Mouse (Mus musculus): Measurements from ENCODE around the gene Bbs9. TPM values are rescaled to one million over a fixed set of nuclear protein-coding genes. Genes with fewer than 3 reads are reported as not detected.
A peak's percentile ranks its signal among the peaks of the same experiment; 100 is the strongest.

The Bbs9 gene
- total RNA-seq, 2 experiments from 2014 or later, result 26.8 to 31.2 TPM

- no peak for DNase-seq
- intact Hi-C loops (cut with DNase I), result loop anchor here (10.0 kb wide), 1 partner anchor 694 kb away; the partner anchor contains the start of gene Bmper
These were observed 55.4 kb downstream of the Bbs9 start for GRCm38 (mm10) chr9:22530734-22531489.

GRCm38 (mm10) chr9:22532112-22532511, 56.6 kb downstream of the Bbs9 start:
- DNase-seq, result no peak
- intact Hi-C loops (cut with DNase I), result loop anchor here (10.0 kb wide), 1 partner anchor 693 kb away; the partner anchor contains the start of gene Bmper

GRCm38 (mm10) chr9:22532810-22533447, 57.4 kb downstream of the Bbs9 start:
- intact Hi-C loops (cut with DNase I), result loop anchor here (10.0 kb wide), 1 partner anchor 692 kb away; the partner anchor contains the start of gene Bmper
- peak; percentile 31 for DNase-seq

GRCm38 (mm10) chr9:22537767-22538373, 62.4 kb downstream of the Bbs9 start:
- intact Hi-C loops (cut with DNase I), result loop anchor here (10.0 kb wide), 1 partner anchor 687 kb away; the partner anchor contains the start of gene Bmper
- DNase-seq, result no peak

- intact Hi-C loops (cut with DNase I), result loop anchor here (10.0 kb wide), 1 partner anchor 685 kb away; the partner anchor contains the start of gene Bmper
These were observed 64.0 kb downstream of the Bbs9 start for GRCm38 (mm10) chr9:22539546-22539945.

GRCm38 (mm10) chr9:22541130-22541529, 65.6 kb downstream of the Bbs9 start:
- intact Hi-C loops (cut with DNase I), result no loop called here
- DNase-seq, result no peak

More at GRCm38 (mm10) chr9:22539546-22539945, 64.0 kb downstream of the Bbs9 start:
- no peak for DNase-seq

GRCm38 (mm10) chr9:22543467-22543866, 68.0 kb downstream of the Bbs9 start:
- DNase-seq, result no peak
- intact Hi-C loops (cut with DNase I), result no loop called here

- intact Hi-C loops (cut with DNase I), result no loop called here
- no peak for DNase-seq
These were observed 69.1 kb downstream of the Bbs9 start for GRCm38 (mm10) chr9:22544349-22545341.

GRCm38 (mm10) chr9:22551273-22551672, 75.8 kb downstream of the Bbs9 start:
- no peak for DNase-seq
- intact Hi-C loops (cut with DNase I), result loop anchor here (5.0 kb wide), 1 partner anchor 821 kb away; no protein-coding TSS in a partner anchor

- intact Hi-C loops (cut with DNase I), result loop anchor here (5.0 kb wide), 1 partner anchor 1516 kb away; no protein-coding TSS in a partner anchor
- DNase-seq, result no peak
These were observed 80.6 kb downstream of the Bbs9 start for GRCm38 (mm10) chr9:22556076-22556475.

- peak; percentile 59 for DNase-seq
- intact Hi-C loops (cut with DNase I), result loop anchor here (5.0 kb wide), 1 partner anchor 1515 kb away; no protein-coding TSS in a partner anchor
These were observed 82.0 kb downstream of the Bbs9 start for GRCm38 (mm10) chr9:22557467-22557866.

GRCm38 (mm10) chr9:22563612-22564347, 88.3 kb downstream of the Bbs9 start:
- DNase-seq, result no peak
- intact Hi-C loops (cut with DNase I), result no loop called here

- intact Hi-C loops (cut with DNase I), result no loop called here
- DNase-seq, result no peak
These were observed 92.2 kb downstream of the Bbs9 start for GRCm38 (mm10) chr9:22567726-22568125.

- no peak for DNase-seq
- intact Hi-C loops (cut with DNase I), result no loop called here
These were observed 101.1 kb downstream of the Bbs9 start for GRCm38 (mm10) chr9:22576426-22577139.

- DNase-seq, result no peak
- intact Hi-C loops (cut with DNase I), result no loop called here
These were observed 102.8 kb downstream of the Bbs9 start for GRCm38 (mm10) chr9:22578266-22578665.

GRCm38 (mm10) chr9:22584221-22584620, 108.7 kb downstream of the Bbs9 start:
- intact Hi-C loops (cut with DNase I), result no loop called here
- DNase-seq, result no peak

GRCm38 (mm10) chr9:22593032-22593431, 117.5 kb downstream of the Bbs9 start:
- intact Hi-C loops (cut with DNase I), result no loop called here
- no peak for DNase-seq

- DNase-seq, result no peak
- intact Hi-C loops (cut with DNase I), result no loop called here
These were observed 121.1 kb downstream of the Bbs9 start for GRCm38 (mm10) chr9:22596650-22597049.

All from left cerebral cortex, postnatal 4 days (tissue).